Mouse (Mus musculus) cortical plate, adult 2 months (tissue): ENCODE results near the gene Rab5b.

ENCODE experiments used
- CTCF ChIP-seq: fragments of 200-500 bp; IDR thresholded peaks from 2 replicates; pipeline ENCODE4 v1.5.1; 2011; ENCODE audit warnings: mild to moderate bottlenecking, control low read depth, low read length; ENCODE audit not compliant: insufficient read depth; ENCODE audit errors: extremely low read depth
- POLR2A ChIP-seq: fragments of 200-500 bp; IDR thresholded peaks from 2 replicates; pipeline ENCODE4 v1.6.1; 2011; ENCODE audit warnings: mild to moderate bottlenecking, low read length, control low read depth; ENCODE audit not compliant: insufficient read depth; ENCODE audit errors: extremely low read depth

GRCm38 (mm10) chr10:128642749-128643148 lies 53.3 kb downstream of the Rab5b start:
- TF ChIP-seq POLR2A: no peak
- no peak for TF ChIP-seq CTCF
